Mouse (Mus musculus): Measurements from ENCODE around the gene Sap30bp.
A peak's percentile ranks its signal among the peaks of the same experiment; 100 is the strongest.

Gene Sap30bp

DNA sequence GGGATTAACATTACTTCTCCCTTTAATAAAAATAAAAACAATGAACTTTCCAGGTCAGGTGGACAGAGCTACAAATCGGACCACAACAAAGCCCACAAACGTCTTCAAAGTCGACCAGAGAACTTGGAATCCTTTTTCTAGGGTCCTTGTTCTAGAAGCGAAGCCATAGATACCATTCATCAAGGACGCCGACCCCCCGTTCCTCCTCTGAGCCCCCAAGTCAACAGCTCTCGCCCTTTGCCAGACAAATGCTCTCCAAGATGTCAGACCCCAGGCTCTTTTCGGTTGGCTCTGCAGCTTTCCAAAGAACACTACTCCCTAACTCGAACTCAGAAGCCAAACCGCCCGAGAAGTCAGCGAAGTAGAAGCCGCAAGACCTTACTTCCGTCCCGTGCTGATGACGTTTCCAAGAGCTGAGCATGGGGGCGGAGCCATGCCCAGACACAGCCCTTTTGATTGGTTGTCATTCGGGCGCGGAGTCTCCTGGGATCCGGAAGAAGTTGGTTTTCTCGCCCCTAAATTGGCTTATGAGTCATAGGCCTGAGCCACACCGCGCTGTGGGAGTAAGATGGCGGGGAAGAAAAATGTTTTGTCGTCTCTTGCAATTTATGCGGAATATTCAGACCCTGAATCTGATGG lies at the start of gene Sap30bp, which contains the start of gene Recql5:
Sap30bp (plus strand) TSS at position 175 of the 639 bp plus-strand sequence.
Recql5 (minus strand) TSS at position 370 of the 639 bp plus-strand sequence.
- peak; percentile 95 to 97 for DNase-seq (ENCODE audit: low spot score in 2 of 2)

GRCm38 (mm10) chr11:115884361-115884760 lies 48.7 kb upstream of the Sap30bp start:
- no peak for DNase-seq (ENCODE audit: low spot score in 2 of 2)

- no peak for DNase-seq (ENCODE audit: low spot score in 2 of 2)
Measured at GRCm38 (mm10) chr11:115885281-115885680, 47.8 kb upstream of the Sap30bp start.

- no peak for DNase-seq (ENCODE audit: low spot score in 2 of 2)
Measured at GRCm38 (mm10) chr11:115886446-115886845, 46.6 kb upstream of the Sap30bp start.

GRCm38 (mm10) chr11:115888020-115888419 lies 45.1 kb upstream of the Sap30bp start:
- no peak for DNase-seq (ENCODE audit: low spot score in 2 of 2)

DNA sequence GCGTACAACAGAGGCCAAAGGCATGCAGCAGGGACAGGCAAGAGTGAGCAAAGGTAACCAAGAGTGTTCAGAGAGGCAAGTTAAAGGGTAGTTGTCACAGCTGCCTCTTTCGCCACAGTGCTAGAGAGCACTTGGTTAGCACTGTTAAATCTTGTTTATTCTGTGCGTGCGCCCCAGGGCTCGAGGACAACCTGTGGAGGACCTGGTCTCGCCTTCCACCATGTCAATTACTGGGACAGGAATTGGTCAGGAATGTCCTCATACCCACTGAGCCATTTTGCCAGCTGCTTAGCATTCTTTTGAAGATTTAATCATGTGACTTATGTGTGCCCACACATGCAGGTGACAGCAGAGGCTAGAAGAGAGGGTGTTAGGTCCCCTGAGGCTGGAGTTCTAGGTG lies 43.9 kb upstream of the Sap30bp start:
- no peak for DNase-seq (ENCODE audit: low spot score in 2 of 2)

DNA sequence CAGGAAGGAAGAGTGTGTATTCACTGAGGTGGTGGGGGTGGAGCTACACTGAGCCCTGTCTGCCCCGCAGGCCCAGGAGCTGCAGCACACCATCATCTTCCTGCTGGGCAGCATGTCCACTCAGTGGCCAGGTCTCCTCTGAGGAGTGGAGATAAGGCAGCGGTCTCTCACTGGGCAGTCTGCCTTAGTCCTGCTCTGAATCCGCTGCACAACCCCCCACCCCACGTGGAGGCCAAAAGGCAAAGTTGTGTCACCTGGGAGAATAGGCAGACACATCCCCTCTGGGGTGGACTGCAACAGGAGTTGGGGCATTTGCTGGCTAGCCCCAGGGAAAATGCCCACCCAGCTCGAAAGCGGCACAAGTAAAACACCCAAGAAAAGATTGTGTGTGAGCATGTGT lies 40.9 kb upstream of the Sap30bp start:
- DNase-seq (ENCODE audit: low spot score in 2 of 2) = no peak

DNA sequence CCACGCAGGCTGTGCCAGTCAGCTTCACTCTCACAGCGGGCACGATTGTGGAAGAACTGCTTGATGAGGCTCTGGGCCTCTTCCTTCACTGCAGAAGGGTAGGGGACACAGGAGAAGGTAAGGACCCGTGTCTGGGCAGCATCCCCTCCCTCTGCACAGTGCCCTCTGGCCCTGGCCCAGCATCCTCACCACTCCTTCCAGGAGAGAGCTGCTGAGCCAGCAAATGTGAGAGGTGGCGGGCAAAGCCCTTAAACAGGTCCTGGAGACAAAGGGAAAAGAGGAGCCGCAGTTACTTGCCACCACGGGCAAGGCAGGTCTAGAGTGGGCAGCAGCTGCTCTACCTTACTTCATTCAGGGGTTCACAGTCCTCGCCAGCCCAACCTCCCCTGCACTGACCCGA lies 40.0 kb upstream of the Sap30bp start:
- DNase-seq (ENCODE audit: low spot score in 2 of 2) = no peak

DNA sequence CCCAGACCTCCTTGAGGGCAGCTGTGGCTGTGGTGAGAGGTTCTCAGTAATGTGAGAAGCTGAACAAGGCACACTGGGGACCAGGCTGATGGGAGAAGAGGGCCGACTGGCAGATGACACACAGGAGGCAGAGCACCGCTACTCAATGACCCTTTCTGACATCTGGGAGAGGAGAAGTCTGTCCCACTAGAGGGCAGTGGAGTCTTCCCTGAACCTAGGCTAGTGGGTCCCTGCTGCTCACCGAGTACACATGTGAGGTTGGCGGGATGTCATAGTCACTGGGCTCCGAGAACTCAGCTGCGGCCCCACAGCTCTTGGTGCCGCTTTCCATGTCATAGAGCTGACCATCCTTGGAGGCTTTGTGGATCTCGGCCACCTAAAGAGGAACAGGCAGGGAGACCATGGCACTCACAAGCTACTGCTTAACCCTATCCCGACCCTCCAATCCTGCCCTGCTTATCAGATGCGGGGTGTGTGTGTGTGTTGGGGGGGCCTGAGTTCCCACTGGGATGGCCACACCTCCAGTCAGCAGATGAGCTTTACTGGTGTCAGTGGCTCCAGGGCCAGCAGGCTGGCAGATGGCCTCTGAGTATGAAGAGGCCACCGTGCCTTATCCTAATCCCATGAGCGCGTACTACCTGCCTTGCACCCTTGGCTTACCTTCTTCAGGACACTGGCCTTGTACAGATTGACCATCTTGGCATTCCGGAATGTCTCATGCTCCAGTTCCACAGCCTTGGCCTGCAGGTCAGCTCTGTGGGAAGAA lies 38.1 kb upstream of the Sap30bp start:
- DNase-seq (ENCODE audit: low spot score in 2 of 2) = peak in 1 of 2 experiments; percentile 20

- no peak for DNase-seq (ENCODE audit: low spot score in 2 of 2)
Measured at GRCm38 (mm10) chr11:115898446-115898845, 34.6 kb upstream of the Sap30bp start.

DNA sequence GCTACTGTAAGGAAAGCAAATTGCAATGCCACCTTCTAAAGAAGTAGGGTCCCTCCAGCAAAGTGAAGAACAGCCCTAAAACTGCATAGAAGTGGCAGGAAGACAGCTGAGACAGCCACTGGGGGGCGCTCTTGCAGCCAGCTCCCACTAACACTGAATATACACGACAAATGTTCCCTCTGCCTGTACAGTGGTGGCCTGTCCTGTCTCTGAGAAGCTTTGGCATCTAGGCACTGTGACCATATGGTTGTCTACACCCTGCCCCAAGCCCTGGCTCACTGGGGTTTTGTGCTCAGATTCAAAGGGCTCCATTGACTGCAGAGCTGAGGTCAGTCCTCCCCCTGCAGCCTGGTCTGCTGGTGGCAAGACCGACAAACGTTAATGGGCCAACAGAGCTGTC lies 34.2 kb upstream of the Sap30bp start:
- DNase-seq (ENCODE audit: low spot score in 2 of 2) = peak; percentile 52 to 57

DNA sequence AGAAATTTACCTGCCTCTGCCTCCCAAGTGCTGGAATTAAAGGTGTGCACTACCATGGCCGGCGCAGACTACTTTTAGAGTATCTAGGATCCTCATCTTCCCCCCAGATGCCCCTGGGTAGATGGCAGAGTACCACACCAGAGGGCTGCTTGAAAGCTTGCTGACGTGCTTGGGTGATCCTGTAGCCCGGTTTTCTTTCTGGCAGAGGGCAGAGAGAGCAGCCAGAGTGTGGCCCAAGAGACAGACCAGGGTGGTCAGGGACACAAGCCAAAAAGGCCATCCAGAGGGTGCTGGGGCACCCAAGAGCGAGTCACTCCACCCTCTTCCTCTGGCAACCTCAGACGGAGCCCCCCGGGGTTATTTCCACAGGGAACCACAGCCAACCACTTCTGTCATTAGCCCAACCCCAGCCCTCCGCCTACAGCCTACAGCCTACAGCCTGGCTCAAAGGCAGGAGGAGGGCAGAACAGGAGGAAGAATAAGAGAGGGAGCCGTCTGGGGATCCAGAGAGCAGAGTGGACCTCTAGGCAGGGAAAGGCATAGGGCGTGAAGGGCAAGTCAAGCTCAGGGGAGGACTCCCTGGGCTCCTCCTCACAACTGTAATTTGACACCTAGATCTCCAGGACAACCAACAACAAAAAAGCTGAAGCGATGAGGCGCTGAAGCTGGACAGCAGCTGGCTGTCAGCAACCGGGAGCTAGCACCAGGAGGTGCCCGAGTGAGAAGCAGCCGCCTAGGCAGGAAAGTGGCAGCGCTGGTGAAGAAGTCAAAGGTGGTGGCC lies 33.4 kb upstream of the Sap30bp start, which contains the start of gene Smim5:
Smim5 (plus strand) TSS at position 481 of the 781 bp plus-strand sequence.
- peak; percentile 43 to 48 for DNase-seq (ENCODE audit: low spot score in 2 of 2)

DNA sequence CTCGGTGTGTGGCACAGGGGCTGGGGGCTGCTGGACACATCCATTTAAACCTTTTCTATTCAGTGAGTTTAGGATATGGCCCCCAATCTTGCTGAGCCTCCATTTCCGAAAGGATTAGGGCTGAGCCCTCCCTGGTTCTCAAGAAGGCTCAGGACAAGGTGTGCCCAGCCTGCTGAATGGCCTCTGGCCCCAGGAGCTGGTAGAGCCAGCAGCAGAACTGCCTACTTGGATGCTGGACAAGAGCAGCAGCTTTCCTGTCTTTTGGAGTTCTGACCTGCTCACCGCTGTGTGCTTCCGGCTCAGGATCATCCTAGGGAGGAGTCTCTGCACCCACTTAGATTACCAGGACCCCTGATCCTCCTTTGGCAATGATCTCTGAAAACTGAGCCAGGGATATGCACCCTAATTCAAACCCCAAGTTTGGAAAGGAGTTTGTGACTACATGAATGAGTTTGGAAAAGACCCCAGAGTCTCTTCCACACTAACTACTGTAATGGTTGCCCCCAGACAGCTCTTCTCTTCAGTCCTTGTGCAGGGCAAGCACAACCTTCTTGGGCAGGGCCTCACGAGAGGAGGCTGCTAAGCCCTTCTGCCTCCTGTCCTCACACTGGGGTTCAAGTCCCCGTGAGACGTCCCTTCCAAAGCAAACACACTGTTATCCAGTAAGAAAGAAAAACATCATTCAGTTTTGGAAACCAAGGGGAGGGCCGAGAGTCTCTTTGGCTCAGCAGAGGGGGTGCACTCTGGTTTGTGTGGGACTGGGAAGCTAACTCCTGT lies 32.3 kb upstream of the Sap30bp start:
- DNase-seq (ENCODE audit: low spot score in 2 of 2) = no peak

DNA sequence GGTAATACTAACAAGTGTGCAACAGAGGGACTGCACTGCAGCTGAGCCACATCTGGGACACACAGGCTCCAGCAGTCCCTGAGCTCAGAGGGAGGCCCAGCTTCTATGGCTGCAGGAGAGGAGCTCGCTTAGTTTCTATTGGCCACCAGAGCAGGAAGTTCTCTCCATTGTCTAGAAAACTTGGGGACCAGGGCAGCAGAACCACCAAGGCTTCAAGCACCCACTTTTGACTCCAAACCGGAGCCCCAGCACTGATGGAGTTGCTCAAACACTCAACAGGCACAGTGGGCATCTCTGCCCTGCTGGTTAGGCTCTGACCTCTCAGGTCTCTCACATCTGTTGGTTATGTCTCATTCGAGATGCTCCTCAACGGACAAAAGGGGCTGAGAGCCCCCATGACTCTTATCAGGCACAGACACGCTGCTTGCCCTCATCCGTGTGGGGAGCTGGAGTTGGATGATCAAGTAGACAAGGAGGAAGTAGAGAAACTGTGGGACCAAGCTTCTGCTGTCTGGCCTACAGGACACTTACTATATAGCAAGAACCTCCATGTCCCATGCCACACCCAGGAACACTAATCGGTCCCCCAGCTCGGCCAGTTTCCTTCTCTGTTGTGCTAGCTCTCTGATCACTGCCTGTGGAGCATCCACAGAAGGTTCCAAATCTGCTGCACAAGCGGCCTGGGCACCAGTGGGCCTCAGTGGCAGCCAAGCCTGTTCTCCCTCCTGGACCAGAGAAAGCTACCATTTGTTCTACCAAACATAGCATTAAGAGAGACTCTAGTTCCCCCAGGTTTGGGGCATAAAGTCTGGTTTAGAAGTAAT lies 31.5 kb upstream of the Sap30bp start:
- peak; percentile 32 to 56 for DNase-seq (ENCODE audit: low spot score in 2 of 2)

DNA sequence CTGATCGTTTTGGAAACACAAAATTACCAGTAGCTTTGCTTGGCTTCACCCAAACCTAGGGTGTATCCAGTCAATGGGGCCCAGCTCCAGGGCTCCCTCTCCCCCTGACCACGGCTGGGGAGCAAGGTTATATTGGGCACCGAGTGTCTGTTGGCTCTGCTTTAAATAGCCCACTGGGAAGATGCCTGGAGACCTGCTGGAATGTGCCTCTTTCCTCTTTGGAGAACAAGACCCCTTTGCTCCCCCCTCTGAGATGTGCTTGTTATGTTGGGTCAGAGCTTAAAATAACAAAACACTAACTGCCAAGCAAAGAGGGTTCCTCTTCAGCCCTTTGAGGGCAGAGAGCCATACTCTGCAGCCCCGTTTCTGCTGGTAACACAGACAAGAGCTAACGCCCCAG lies 30.9 kb upstream of the Sap30bp start:
- DNase-seq (ENCODE audit: low spot score in 2 of 2) = no peak

DNA sequence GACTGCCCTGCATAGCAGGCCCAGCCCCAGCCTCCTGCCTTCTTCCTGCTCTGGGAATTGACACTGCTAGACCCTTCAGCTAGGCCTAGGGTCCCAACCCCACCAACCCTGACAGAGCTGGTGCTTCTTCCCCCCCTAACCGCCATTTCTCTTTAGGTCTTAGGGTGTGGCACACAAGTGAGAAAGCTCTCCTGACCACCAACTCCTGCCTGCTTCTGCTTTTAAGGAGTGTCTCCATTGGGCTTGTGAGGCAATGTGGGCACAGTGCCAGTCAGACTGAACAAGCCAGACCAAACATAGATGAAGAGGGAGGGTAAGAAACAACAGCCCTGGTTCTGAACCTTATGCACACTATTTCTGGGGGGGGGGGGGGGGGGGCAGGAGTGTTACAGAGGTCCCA lies 30.3 kb upstream of the Sap30bp start:
- DNase-seq (ENCODE audit: low spot score in 2 of 2) = peak; percentile 52 to 74

DNA sequence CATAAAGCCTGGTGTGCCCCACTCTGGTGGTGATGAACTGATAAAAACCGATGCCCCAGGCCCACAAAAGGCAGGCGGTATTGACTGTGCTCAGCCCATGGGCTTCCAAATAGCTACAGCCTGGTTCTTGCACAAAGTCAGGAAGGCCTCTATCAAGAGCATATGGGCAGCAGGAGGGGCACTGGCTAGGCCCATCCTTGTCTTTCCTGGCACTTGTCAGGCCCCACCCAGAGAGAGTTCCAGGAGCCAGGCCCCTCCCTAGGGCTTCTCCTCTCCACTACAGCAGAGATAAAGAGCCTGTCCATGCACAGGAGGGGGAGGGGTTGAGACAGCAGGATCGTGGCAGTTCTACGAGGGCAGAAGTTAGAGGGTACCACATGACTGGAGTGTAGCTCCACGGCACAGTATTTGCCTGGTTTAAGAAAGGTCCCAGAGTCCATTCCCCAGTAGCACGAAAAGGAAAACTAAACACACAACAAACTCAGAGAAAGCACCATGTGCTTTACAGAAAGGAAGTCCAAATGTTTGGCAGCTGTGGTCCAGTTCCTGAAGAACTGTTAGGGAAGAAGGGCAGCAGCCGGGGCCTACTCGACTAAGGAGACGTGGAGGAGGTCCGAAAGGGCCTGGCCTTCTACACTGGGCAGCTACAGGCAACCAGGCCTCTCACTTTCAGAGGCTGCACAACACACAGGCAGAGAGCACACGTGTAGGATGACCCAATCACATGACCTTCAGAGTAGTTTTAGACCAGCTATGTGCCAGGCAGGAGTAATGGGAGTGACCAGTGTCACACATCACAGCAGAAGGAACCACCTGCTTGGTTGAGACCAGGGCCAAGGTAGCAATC lies 29.5 kb upstream of the Sap30bp start:
- DNase-seq (ENCODE audit: low spot score in 2 of 2) = peak; percentile 67 to 82

GRCm38 (mm10) chr11:115904231-115904955 lies 28.7 kb upstream of the Sap30bp start:
- DNase-seq (ENCODE audit: low spot score in 2 of 2) = peak in 1 of 2 experiments; percentile 14

Measured in spleen, postnatal 36 days (tissue).